Mouse (Mus musculus) embryonic facial prominence, embryonic 11.5 days (tissue): ENCODE data around the gene Gm9767. TPM values are rescaled to one million over a fixed set of nuclear protein-coding genes. Genes with fewer than 3 reads are reported as not detected.

Experiments used
- ATAC-seq: fragments of 200-750 bp; cut with Nextera tagmentation; replicated peaks from 2 replicates; pipeline ENCODE4 v1.8.0; 2017; ENCODE audit warnings: low read depth; ENCODE audit not compliant: insufficient number of reproducible peaks, low FRiP score, low TSS enrichment
- DNase-seq: peaks from one replicate; pipeline ENCODE4 v3.0.0-alpha.2; 2015; ENCODE audit warnings: low spot score
- H3K27ac ChIP-seq: fragments of 300-500 bp; sonication (generic); replicated peaks from 2 replicates; pipeline ENCODE4 v1.5.1; 2014; ENCODE audit warnings: mild to moderate bottlenecking, low read depth, low read length, control low read depth
- H3K27me3 ChIP-seq: fragments of 300-500 bp; sonication (generic); 2 replicates; pipeline ENCODE4 v1.6.1; 2014; ENCODE audit warnings: mild to moderate bottlenecking, low read length, moderate library complexity, mixed read lengths; ENCODE audit not compliant: control insufficient read depth, insufficient read depth
- H3K36me3 ChIP-seq: fragments of 300-500 bp; sonication (generic); replicated peaks from 2 replicates; pipeline ENCODE4 v1.6.1; 2014; ENCODE audit warnings: low read depth, mild to moderate bottlenecking, low read length, moderate library complexity, mixed read lengths; ENCODE audit not compliant: control insufficient read depth, insufficient read depth
- H3K4me1 ChIP-seq: fragments of 300-500 bp; sonication (generic); 2 replicates; pipeline ENCODE4 v1.6.1; 2014; ENCODE audit warnings: low read length, mixed read lengths; ENCODE audit not compliant: control insufficient read depth, insufficient read depth
- H3K4me2 ChIP-seq: fragments of 300-500 bp; sonication (generic); 2 replicates; pipeline ENCODE4 v1.6.1; 2014; ENCODE audit warnings: low read depth, mild to moderate bottlenecking, control low read depth, low read length, moderate library complexity
- H3K4me3 ChIP-seq: fragments of 300-500 bp; sonication (generic); 2 replicates; pipeline ENCODE4 v1.5.1; 2014; ENCODE audit warnings: low read depth, low read length, control low read depth
- H3K9ac ChIP-seq: fragments of 300-500 bp; sonication (generic); replicated peaks from 2 replicates; pipeline ENCODE4 v1.6.1; 2014; ENCODE audit warnings: mild to moderate bottlenecking, control low read depth, low read length
- H3K9me3 ChIP-seq: fragments of 300-500 bp; sonication (generic); replicated peaks from 2 replicates; pipeline ENCODE4 v1.6.1; 2016; ENCODE audit warnings: mild to moderate bottlenecking, low read length, inconsistent platforms, mixed read lengths; ENCODE audit not compliant: control insufficient read depth
- WGBS: fragments of 180-500 bp; shearing (Covaris S2); extraction: QIAGEN DNeasy Blood & Tissue Kit; methylation state at CpG from one replicate; pipeline ENCODE4 v1.1.7; 2014; 5-methylcytosine and 5-hydroxymethylcytosine counted together
- polyA plus RNA-seq: library from polyadenylated mRNA; unstranded; fragments of >200 nt; fragmentation: Nextera tagmentation; extraction: Ambion mirVana; gene quantifications from 2 replicates; pipeline ENCODE4 v1.2.1, GENCODE M21; 2014

Gm9767 gene
- polyA plus RNA-seq, 1 experiment from 2014 or later: not detected

DNA sequence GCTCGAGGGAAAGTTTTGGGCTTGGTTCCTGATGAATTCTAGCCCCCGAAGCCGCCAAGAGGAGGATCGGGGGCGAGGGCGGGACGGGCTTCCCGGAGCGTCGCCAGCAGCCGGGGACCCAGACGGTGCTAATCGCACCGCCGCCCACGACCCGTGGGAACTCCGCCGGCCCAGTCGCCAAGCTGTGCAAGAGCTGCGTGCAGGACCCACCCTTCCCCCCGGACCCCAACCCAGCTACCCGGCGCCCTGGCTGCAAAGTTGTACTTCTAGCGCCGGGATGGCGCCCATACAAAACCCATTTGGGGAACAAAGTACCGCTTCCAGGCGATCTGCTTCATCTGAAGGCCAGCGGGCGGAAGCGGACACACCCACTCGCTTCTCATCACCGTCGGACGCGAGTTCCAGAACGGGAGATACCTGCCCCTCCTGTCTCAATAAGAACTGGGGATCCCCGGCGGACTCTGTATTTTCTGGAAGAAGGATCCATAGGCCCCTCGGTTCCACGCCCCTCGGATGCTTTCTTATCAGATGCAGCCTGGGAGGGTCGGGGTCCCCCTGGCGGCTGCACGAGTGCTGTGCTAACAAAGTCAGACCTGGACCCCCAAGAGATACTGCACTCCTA, 577 bp downstream of the Gm9767 start, which contains the start of gene Tmem200a:
TSS of gene Tmem200a (minus strand) at position 532 of the 622 bp plus-strand sequence.
- Histone ChIP-seq H3K9ac (peak within 1 kb of the TSS; percentile 69), H3K4me1 (no peaks in the 10 kb centered on the region; the same call in 1 of the 2 replicates), H3K9me3 (no peaks in the 10 kb centered on the region), H3K27me3 (peaks cover 4% of the 10 kb centered on the region; the same call in 1 of the 2 replicates), H3K4me2 (peak within 1 kb of the TSS; percentile 98), H3K4me3 (peak within 1 kb of the TSS; percentile 56), H3K36me3 (no peaks in the 10 kb centered on the region), H3K27ac (no peak within 1 kb of the TSS)
- WGBS: under 1% methylated on average over 45 of the region's 46 CpGs
- DNase-seq (peak; percentile 86), ATAC-seq (peak; percentile 86)

DNA sequence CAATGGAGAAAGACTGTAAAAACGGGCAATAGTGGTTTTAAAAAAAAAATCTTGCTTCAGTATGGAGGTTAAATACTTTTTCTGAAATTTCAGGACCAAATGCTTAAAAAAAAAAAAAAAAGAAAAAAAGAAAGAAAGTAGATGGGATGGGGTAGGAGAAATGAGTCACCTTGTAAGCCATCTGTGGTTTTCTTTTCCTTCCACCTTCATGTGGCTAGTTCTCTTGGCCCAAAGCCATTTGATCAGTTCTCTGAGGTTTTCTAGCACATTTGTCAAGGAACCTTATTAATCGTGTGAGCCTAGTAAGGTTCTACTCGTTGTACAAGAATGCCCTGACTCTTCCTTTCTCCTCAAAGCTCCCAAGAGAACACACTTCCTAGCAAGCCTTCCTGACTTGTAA, 1.6 kb downstream of the Gm9767 start:
- H3K4me1 ChIP-seq: no peaks in the 10 kb centered on the region; the same call in 1 of the 2 replicates
- no peaks in the 10 kb centered on the region for H3K9me3 ChIP-seq
- no peak overlapping the region for H3K4me2 ChIP-seq
- H3K27ac ChIP-seq: no peak overlapping the region
- WGBS: 75% methylated on average over 3 of the region's 3 CpGs
- H3K4me3 ChIP-seq: no peak overlapping the region
- H3K9ac ChIP-seq: no peak overlapping the region
- ATAC-seq (no peak), DNase-seq (no peak)
- no peaks in the 10 kb centered on the region for H3K36me3 ChIP-seq
- H3K27me3 ChIP-seq: peaks cover 4% of the 10 kb centered on the region; the same call in 1 of the 2 replicates

DNA sequence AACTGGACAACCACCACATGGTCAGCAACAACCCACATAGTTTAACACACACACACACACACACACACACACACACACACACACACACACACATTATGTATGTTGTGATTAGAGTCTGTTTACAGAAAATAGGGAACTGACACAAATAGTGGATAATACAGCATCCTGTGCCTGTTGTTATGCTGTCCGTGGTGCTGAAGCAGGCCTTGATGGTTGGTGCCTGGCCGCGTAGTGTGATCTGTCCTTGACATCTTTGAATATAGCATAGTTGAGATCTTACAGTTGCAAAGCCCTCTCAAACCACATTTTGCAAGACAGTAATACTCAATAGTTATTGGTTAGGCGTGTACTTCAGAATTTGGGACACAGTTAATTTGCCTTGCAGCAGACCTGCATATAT, 4.0 kb downstream of the Gm9767 start:
- no peaks in the 10 kb centered on the region for H3K9me3 ChIP-seq
- no peak overlapping the region for H3K4me3 ChIP-seq
- DNase-seq (peak; percentile 69), ATAC-seq (no peak)
- no peak overlapping the region for H3K9ac ChIP-seq
- peaks cover 4% of the 10 kb centered on the region; the same call in 1 of the 2 replicates for H3K27me3 ChIP-seq
- H3K4me2 ChIP-seq: no peak overlapping the region
- no peaks in the 10 kb centered on the region for H3K36me3 ChIP-seq
- H3K4me1 ChIP-seq: no peaks in the 10 kb centered on the region; the same call in 1 of the 2 replicates
- H3K27ac ChIP-seq: no peak overlapping the region
- WGBS: 70% methylated on average over 4 of the region's 4 CpGs

DNA sequence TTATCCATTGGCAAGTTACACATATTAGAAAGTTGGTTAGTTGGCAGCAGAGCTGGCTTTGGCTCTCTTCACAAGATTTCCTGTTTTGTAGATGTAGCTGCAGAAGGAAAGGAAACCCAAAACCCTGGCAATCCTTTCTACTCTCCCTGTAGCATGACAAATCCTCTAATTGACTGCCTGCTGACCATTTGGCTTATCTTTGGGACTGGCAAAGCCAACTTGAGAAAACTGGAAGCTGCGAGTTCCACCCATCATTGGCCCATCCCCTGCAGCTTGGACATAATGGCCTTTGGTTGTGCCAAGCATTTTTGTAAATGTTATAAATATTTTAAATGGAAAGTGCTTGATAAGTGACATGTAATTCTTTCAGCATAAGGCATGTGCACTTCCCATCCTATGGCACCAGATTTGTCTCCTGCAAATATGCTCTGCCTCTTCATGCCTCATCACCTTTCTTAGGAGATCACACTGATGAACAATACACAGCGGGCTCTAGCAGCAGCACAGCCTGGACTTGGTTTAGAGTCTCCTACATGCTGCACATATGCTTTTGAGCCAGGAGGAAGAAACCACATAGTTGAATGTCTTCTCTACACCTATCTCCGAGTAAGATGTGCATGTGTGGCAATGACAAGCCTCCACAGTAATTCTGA, 25.4 kb downstream of the Gm9767 start:
- Histone ChIP-seq H3K9me3 (no peaks in the 10 kb centered on the region), H3K36me3 (no peaks in the 10 kb centered on the region), H3K4me2 (no peak overlapping the region), H3K4me1 (no peaks in the 10 kb centered on the region), H3K27me3 (no peaks in the 10 kb centered on the region), H3K9ac (no peak overlapping the region), H3K27ac (no peak overlapping the region), H3K4me3 (no peak overlapping the region)
- DNase-seq: no peak
- WGBS: 79% methylated on average over 3 of the region's 3 CpGs
- no peak for ATAC-seq

DNA sequence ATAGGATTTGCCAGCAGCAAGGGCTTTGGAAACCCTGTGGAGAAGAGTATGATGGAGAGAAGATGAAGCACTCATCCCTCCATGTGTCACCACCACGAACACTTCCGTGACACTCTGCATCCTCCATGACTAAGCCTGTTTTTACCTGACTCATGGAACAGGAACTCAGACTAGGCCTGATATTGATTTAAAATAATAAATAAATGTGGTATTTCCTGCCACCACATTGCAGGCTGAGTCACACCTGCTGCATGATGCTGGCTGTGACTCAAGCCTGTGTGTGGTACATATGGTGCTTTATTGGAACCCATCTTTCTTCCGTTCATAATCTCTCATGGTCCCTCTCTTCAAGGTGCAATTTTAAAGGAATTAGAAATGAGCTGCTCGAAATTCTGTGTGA, 36.4 kb downstream of the Gm9767 start:
- Histone ChIP-seq H3K4me3 (no peak overlapping the region), H3K27ac (no peak overlapping the region), H3K9me3 (no peaks in the 10 kb centered on the region), H3K4me1 (no peaks in the 10 kb centered on the region), H3K9ac (no peak overlapping the region), H3K27me3 (no peaks in the 10 kb centered on the region), H3K4me2 (no peak overlapping the region), H3K36me3 (no peaks in the 10 kb centered on the region)
- WGBS: 78% methylated on average over 4 of the region's 4 CpGs
- DNase-seq (no peak), ATAC-seq (no peak)

DNA sequence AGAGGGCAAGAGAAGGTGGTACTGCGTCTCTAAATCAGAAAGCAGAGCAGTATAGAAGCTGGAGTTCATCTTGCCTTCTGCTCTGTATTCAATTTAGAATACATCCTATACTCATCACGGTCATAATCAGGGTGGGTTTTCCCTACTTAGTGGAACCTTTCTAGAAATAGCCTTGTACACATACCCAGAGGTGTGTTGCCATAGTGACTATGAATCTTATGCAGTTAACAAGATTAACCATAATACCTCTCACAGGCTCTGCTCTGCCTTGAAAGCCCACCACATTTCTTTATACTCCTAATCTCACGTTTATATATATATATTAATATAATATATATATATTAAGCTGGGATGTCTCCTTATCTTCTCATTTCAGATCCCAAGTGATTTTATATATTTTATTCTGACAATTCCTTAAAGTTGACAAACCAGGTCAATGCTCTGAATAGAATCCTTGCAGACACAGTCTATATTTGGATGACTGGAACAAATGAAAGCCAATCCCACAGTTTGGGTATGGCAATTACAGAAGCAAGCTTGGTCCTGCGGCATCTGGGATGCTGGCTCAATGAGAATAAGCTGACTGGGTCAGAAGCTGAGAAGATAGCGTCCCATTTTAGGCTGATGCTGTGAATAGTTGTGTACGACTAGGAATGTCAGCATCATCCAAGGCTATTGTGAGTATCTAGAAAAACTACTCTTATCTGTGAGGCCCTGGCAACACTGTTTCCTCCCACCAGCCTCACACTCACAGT, 41.2 kb downstream of the Gm9767 start:
- DNase-seq (no peak), ATAC-seq (no peak)
- H3K4me1 ChIP-seq: no peaks in the 10 kb centered on the region
- H3K36me3 ChIP-seq: no peaks in the 10 kb centered on the region
- no peak overlapping the region for H3K27ac ChIP-seq
- H3K27me3 ChIP-seq: no peaks in the 10 kb centered on the region
- 90% methylated on average over 6 of the region's 6 CpGs for WGBS
- H3K9me3 ChIP-seq: no peaks in the 10 kb centered on the region
- H3K4me2 ChIP-seq: no peak overlapping the region
- no peak overlapping the region for H3K9ac ChIP-seq
- no peak overlapping the region for H3K4me3 ChIP-seq

DNA sequence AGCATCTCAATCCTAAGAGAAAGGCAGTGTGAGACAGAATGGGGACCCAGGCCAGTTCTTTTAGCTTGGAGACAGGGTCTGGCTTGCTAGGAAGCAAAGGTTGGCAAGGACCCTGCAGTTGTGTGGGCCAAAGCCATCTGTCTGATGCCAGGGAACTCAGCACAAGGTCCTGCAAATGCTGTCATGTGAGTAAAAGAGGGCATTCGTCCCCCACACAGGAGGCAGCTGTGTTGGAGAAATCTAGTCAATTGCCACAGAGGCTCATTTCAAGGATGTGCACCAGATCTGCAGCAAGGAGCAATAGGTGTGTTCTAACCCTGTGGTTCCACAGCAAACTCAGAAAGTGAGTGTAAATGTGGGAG, 41.7 kb downstream of the Gm9767 start:
- H3K4me2 ChIP-seq: no peak overlapping the region
- DNase-seq: no peak

More for the DNA sequence above, 41.7 kb downstream of the Gm9767 start:
- 74% methylated on average over 1 of the region's 1 CpGs for WGBS
- no peak for ATAC-seq
- no peaks in the 10 kb centered on the region for H3K36me3 ChIP-seq
- no peaks in the 10 kb centered on the region for H3K9me3 ChIP-seq
- no peak overlapping the region for H3K9ac ChIP-seq
- H3K27me3 ChIP-seq: no peaks in the 10 kb centered on the region
- no peak overlapping the region for H3K27ac ChIP-seq
- H3K4me1 ChIP-seq: no peaks in the 10 kb centered on the region
- H3K4me3 ChIP-seq: no peak overlapping the region
